Comparison of ENCODE assay signal across 21 mouse cellular contexts in the genomic region with DNA sequence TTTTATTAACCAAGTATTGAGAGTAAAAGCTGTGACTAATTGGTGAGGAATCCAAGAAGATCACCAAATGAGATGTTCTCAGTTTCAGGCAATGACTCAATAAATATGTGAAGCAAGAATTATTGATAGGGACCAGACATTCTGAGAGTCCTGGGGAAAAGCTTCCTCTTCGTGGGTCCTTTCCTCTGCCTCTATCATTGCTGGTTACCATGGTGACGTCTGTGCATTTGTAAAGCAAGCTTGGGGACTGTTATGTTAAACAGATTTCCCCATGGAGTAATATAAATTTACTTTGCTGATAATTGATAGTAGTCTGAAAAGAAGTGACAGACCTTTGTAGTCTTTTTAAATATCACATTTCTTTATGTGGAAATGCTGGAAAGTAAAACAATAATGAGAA.
A peak's percentile ranks its signal among the peaks of the same experiment; 100 is the strongest.
DNase-seq lines count a peak whose midpoint lies in the region; ATAC-seq and TF ChIP-seq lines count a peak whose summit lies in the region.
"Had no signal": no experiment of that assay in that cellular context is flagged by ENCODE, and none has a peak within 500 bp of the region (broad histone marks: within the 10 kb centered on the region; RNA-seq: fewer than 3 reads in every experiment).

No protein-coding gene starts in this region.

- H3K9ac ChIP-seq in forebrain, embryonic 14.5 days (ENCODE audit: low read length) = no peak overlapping the region
- no peak overlapping the region for H3K9ac ChIP-seq in forebrain, embryonic 11.5 days (ENCODE audit: low read length)
- H3K9ac ChIP-seq in midbrain, embryonic 14.5 days (replicated peaks; ENCODE audit: low read length) = no peak overlapping the region
- no peak overlapping the region for H3K9ac ChIP-seq in midbrain, embryonic 16.5 days (ENCODE audit: low read depth, low read length)
- H3K9ac ChIP-seq in neural tube, embryonic 14.5 days (replicated peaks; ENCODE audit: low read depth, low read length) = no peak overlapping the region

- H3K36me3 ChIP-seq in forebrain, embryonic 14.5 days (ENCODE audit: control insufficient read depth, insufficient read depth, low read length) = no peaks in the 10 kb centered on the region
- no peaks in the 10 kb centered on the region for H3K36me3 ChIP-seq in forebrain, embryonic 11.5 days (ENCODE audit: control insufficient read depth, insufficient read depth, low read length)
- H3K36me3 ChIP-seq in midbrain, embryonic 14.5 days (ENCODE audit: control insufficient read depth, insufficient read depth, low read length) = no peaks in the 10 kb centered on the region
- no peaks in the 10 kb centered on the region for H3K36me3 ChIP-seq in midbrain, embryonic 16.5 days (ENCODE audit: control insufficient read depth, insufficient read depth, low read length)
- no peaks in the 10 kb centered on the region for H3K36me3 ChIP-seq in neural tube, embryonic 14.5 days (ENCODE audit: control insufficient read depth, insufficient read depth, low read length)
- H3K36me3 ChIP-seq: heart, embryonic 10.5 days had no signal

- no peak for ATAC-seq in forebrain, embryonic 14.5 days
- no peak for ATAC-seq in forebrain, embryonic 11.5 days (replicated peaks; ENCODE audit: low FRiP score)
- no peak for ATAC-seq in midbrain, embryonic 14.5 days (ENCODE audit: low FRiP score, low TSS enrichment)
- ATAC-seq in midbrain, embryonic 16.5 days = no peak
- peak; percentile 82; the same call in 1 of the 2 replicates for ATAC-seq in neural tube, embryonic 14.5 days (ENCODE audit: low read depth)
- ATAC-seq: CD4-positive, CD25-positive, alpha-beta regulatory T cell, adult 4 months had no signal

- TF ChIP-seq POLR2A in cerebellum, adult 2 months (IDR thresholded peaks at IDR 0.05; ENCODE audit: borderline replicate concordance, insufficient read depth, low read length) = no peak

- 32% methylated on average over 2 of the region's 2 CpGs for WGBS in forebrain, embryonic 14.5 days
- 35% methylated on average over 2 of the region's 2 CpGs for WGBS in forebrain, embryonic 11.5 days
- WGBS in midbrain, embryonic 14.5 days = 15% methylated on average over 2 of the region's 2 CpGs
- 23% methylated on average over 2 of the region's 2 CpGs for WGBS in midbrain, embryonic 16.5 days
- 16% methylated on average over 2 of the region's 2 CpGs for WGBS in neural tube, embryonic 14.5 days
- 25% methylated on average over 2 of the region's 2 CpGs for WGBS in cerebellum, adult 2 months

- TF ChIP-seq CTCF in cerebellum, adult 2 months (IDR thresholded peaks at IDR 0.05; ENCODE audit: borderline replicate concordance, insufficient read depth, low read depth, low read length) = no peak

- H3K27ac ChIP-seq in forebrain, embryonic 14.5 days (ENCODE audit: low read depth, low read length) = no peak overlapping the region
- no peak overlapping the region for H3K27ac ChIP-seq in forebrain, embryonic 11.5 days (ENCODE audit: low read depth, low read length)
- no peak overlapping the region for H3K27ac ChIP-seq in midbrain, embryonic 14.5 days (replicated peaks; ENCODE audit: low read depth, low read length)
- no peak overlapping the region for H3K27ac ChIP-seq in midbrain, embryonic 16.5 days (ENCODE audit: low read length)
- no peak overlapping the region for H3K27ac ChIP-seq in neural tube, embryonic 14.5 days (ENCODE audit: low read depth, low read length)
- no peak overlapping the region for H3K27ac ChIP-seq in cerebellum, adult 2 months (ENCODE audit: insufficient read depth, low read length)
- H3K27ac ChIP-seq: gastrocnemius, adult 2 months; heart, embryonic 10.5 days had no signal

- no peak overlapping the region for H3K4me2 ChIP-seq in forebrain, embryonic 14.5 days (ENCODE audit: low read length)
- H3K4me2 ChIP-seq in forebrain, embryonic 11.5 days (ENCODE audit: low read depth, low read length, severe bottlenecking) = no peak overlapping the region
- no peak overlapping the region for H3K4me2 ChIP-seq in midbrain, embryonic 14.5 days (ENCODE audit: low read length)
- H3K4me2 ChIP-seq in midbrain, embryonic 16.5 days (ENCODE audit: low read length) = no peak overlapping the region
- H3K4me2 ChIP-seq in neural tube, embryonic 14.5 days (ENCODE audit: low read depth, low read length) = no peak overlapping the region
- H3K4me2 ChIP-seq: liver, embryonic 11.5 days had no signal

- peak; percentile 53 for DNase-seq in forebrain, embryonic 14.5 days (ENCODE audit: low spot score)
- no peak for DNase-seq in forebrain, embryonic 11.5 days (ENCODE audit: low spot score)
- peak; percentile 60 for DNase-seq in midbrain, embryonic 14.5 days
- peak; percentile 49 for DNase-seq in embryo, embryonic 11 days
- no peak for DNase-seq in cerebellum, adult 2 months
- DNase-seq: adrenal gland, postnatal 14 days; cerebellum, adult 18-20 months; gastrocnemius, adult 2 months; kidney, adult 18-20 months; kidney, postnatal 14 days; lung, adult 2 months; right cerebral cortex, postnatal 14 days; spleen, adult 18-20 months; thymus, postnatal 25 days had no signal

- no peak overlapping the region for H3K4me3 ChIP-seq in forebrain, embryonic 14.5 days (ENCODE audit: low read depth, low read length)
- H3K4me3 ChIP-seq in forebrain, embryonic 11.5 days (ENCODE audit: low read depth, low read length) = no peak overlapping the region
- no peak overlapping the region for H3K4me3 ChIP-seq in midbrain, embryonic 14.5 days (replicated peaks; ENCODE audit: low read depth, low read length)
- H3K4me3 ChIP-seq in midbrain, embryonic 16.5 days (ENCODE audit: low read depth, low read length) = no peak overlapping the region
- no peak overlapping the region for H3K4me3 ChIP-seq in neural tube, embryonic 14.5 days (ENCODE audit: low read depth, low read length)
- H3K4me3 ChIP-seq in cerebellum, adult 2 months (replicated peaks; ENCODE audit: insufficient read depth, low read depth, low read length) = no peak overlapping the region
- H3K4me3 ChIP-seq: gastrocnemius, adult 2 months; heart, embryonic 10.5 days; megakaryocyte, embryonic 14.5 days had no signal

- H3K4me1 ChIP-seq in forebrain, embryonic 14.5 days (ENCODE audit: control insufficient read depth, insufficient read depth, low read length) = no peaks in the 10 kb centered on the region; the same call in 1 of the 2 replicates
- H3K4me1 ChIP-seq in forebrain, embryonic 11.5 days (replicated peaks; ENCODE audit: control insufficient read depth, insufficient read depth, low read length) = no peaks in the 10 kb centered on the region
- no peaks in the 10 kb centered on the region for H3K4me1 ChIP-seq in midbrain, embryonic 14.5 days (ENCODE audit: control insufficient read depth, insufficient read depth, low read length)
- no peaks in the 10 kb centered on the region for H3K4me1 ChIP-seq in midbrain, embryonic 16.5 days (ENCODE audit: control insufficient read depth, insufficient read depth, low read length)
- H3K4me1 ChIP-seq in neural tube, embryonic 14.5 days (ENCODE audit: control insufficient read depth, insufficient read depth, low read length) = no peaks in the 10 kb centered on the region
- H3K4me1 ChIP-seq in cerebellum, adult 2 months (ENCODE audit: control insufficient read depth, insufficient read depth, low read length) = no peaks in the 10 kb centered on the region
- H3K4me1 ChIP-seq: heart, embryonic 10.5 days had no signal

- no peaks in the 10 kb centered on the region for H3K9me3 ChIP-seq in forebrain, embryonic 14.5 days (replicated peaks; ENCODE audit: control insufficient read depth, low read length)
- H3K9me3 ChIP-seq in forebrain, embryonic 11.5 days (ENCODE audit: control insufficient read depth, low read length) = no peaks in the 10 kb centered on the region
- H3K9me3 ChIP-seq in midbrain, embryonic 14.5 days (ENCODE audit: control insufficient read depth, low read length) = no peaks in the 10 kb centered on the region
- H3K9me3 ChIP-seq in midbrain, embryonic 16.5 days (replicated peaks; ENCODE audit: control insufficient read depth, low read length, poor library complexity, severe bottlenecking) = no peaks in the 10 kb centered on the region
- H3K9me3 ChIP-seq in neural tube, embryonic 14.5 days (ENCODE audit: control insufficient read depth, low read length) = no peaks in the 10 kb centered on the region
- H3K9me3 ChIP-seq: G1E; heart, embryonic 10.5 days; megakaryocyte, embryonic 14.5 days had no signal

- H3K27me3 ChIP-seq in forebrain, embryonic 14.5 days (replicated peaks; ENCODE audit: control insufficient read depth, insufficient read depth, low read length) = no peaks in the 10 kb centered on the region
- no peaks in the 10 kb centered on the region for H3K27me3 ChIP-seq in forebrain, embryonic 11.5 days (ENCODE audit: control insufficient read depth, insufficient read depth, low read length)
- H3K27me3 ChIP-seq in midbrain, embryonic 14.5 days (ENCODE audit: control insufficient read depth, insufficient read depth, low read length) = no peaks in the 10 kb centered on the region
- no peaks in the 10 kb centered on the region for H3K27me3 ChIP-seq in midbrain, embryonic 16.5 days (ENCODE audit: control insufficient read depth, insufficient read depth, low read depth, low read length)
- no peaks in the 10 kb centered on the region for H3K27me3 ChIP-seq in neural tube, embryonic 14.5 days (ENCODE audit: control insufficient read depth, insufficient read depth, low read length)
- H3K27me3 ChIP-seq in cerebellum, adult 2 months (ENCODE audit: control insufficient read depth, insufficient read depth, low read length) = no peaks in the 10 kb centered on the region
- H3K27me3 ChIP-seq: megakaryocyte, embryonic 14.5 days had no signal

Comparison
In these comparisons a context has a peak if more than half of its experiments do, and no peak if none do; other contexts are left out.
1. DNase-seq: peak in forebrain, embryonic 14.5 days (single experiment), midbrain, embryonic 14.5 days (single experiment) and embryo, embryonic 11 days (single experiment); none in forebrain, embryonic 11.5 days (single experiment) and cerebellum, adult 2 months (0 of 2).